Mouse (Mus musculus): ENCODE measurements around the gene Slc27a2.

The Slc27a2 gene

GRCm38 (mm10) chr2:126552357-126553290 lies at the start of gene Slc27a2:
Gene Slc27a2, plus strand, starts transcription at chr2:126552407.
- Histone ChIP-seq H3K36me3 (ENCODE audit: insufficient read depth, low read length) (peaks cover 29% of the 10 kb centered on the region), H3K9me3 (ENCODE audit: low read length) (peaks cover 24% of the 10 kb centered on the region), H3K4me1 (replicated peaks; ENCODE audit: low read depth, low read length) (peaks cover 56% of the 10 kb centered on the region), H3K27me3 (ENCODE audit: insufficient read depth, low read length) (no peaks in the 10 kb centered on the region), H3K4me3 (replicated peaks; ENCODE audit: low read length) (peak within 1 kb of the TSS; percentile 90)
- TF ChIP-seq CTCF (conservative IDR thresholded peaks at IDR 0.05; ENCODE audit: low read length), result no peak
- peak; percentile 65 for TF ChIP-seq NANOG (IDR thresholded peaks at IDR 0.05; ENCODE audit: borderline replicate concordance, low read length)
- no peak for TF ChIP-seq POU5F1 (IDR thresholded peaks at IDR 0.05; ENCODE audit: borderline replicate concordance, low read length)

DNA sequence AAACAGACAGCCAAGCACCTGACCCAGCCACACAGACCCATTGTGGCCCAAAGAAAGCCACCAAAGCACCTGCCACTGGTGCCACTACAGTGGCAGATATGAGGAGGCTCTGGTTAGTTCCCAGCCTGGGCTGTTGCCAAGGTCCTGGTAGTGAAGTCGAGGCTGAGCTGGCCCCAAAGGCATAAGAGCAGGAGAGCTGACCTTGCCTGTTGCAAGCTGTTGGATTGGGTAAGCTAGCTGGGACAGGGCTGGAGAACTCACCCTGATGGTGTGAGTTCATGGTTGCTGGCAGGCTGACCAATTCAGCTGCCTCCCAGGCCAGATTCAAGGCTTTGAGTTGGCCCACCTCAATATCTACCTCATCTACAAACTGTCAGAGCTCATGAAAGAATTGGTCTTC lies 47.1 kb upstream of the Slc27a2 start:
- peaks cover 5% of the 10 kb centered on the region for H3K9me3 ChIP-seq (ENCODE audit: low read length)
- no peaks in the 10 kb centered on the region for H3K36me3 ChIP-seq (ENCODE audit: insufficient read depth, low read length)
- no peak overlapping the region for H3K4me3 ChIP-seq (replicated peaks; ENCODE audit: low read length)
- no peaks in the 10 kb centered on the region for H3K27me3 ChIP-seq (ENCODE audit: insufficient read depth, low read length)
- H3K4me1 ChIP-seq (replicated peaks; ENCODE audit: low read depth, low read length), result peaks cover 4% of the 10 kb centered on the region
- TF ChIP-seq NANOG (IDR thresholded peaks at IDR 0.05; ENCODE audit: borderline replicate concordance, low read length) (no peak), POU5F1 (IDR thresholded peaks at IDR 0.05; ENCODE audit: borderline replicate concordance, low read length) (no peak), CTCF (conservative IDR thresholded peaks at IDR 0.05; ENCODE audit: low read length) (no peak)

- H3K4me3 ChIP-seq (replicated peaks; ENCODE audit: low read length), result no peak overlapping the region
- no peaks in the 10 kb centered on the region for H3K27me3 ChIP-seq (ENCODE audit: insufficient read depth, low read length)
- no peaks in the 10 kb centered on the region for H3K36me3 ChIP-seq (ENCODE audit: insufficient read depth, low read length)
- TF ChIP-seq NANOG (IDR thresholded peaks at IDR 0.05; ENCODE audit: borderline replicate concordance, low read length) (no peak), POU5F1 (IDR thresholded peaks at IDR 0.05; ENCODE audit: borderline replicate concordance, low read length) (no peak), CTCF (conservative IDR thresholded peaks at IDR 0.05; ENCODE audit: low read length) (no peak)
- peaks cover 14% of the 10 kb centered on the region for H3K9me3 ChIP-seq (ENCODE audit: low read length)
- H3K4me1 ChIP-seq (replicated peaks; ENCODE audit: low read depth, low read length), result peaks cover 3% of the 10 kb centered on the region
These were observed 44.7 kb upstream of the Slc27a2 start for GRCm38 (mm10) chr2:126507477-126507876.

GRCm38 (mm10) chr2:126508228-126508627 lies 44.0 kb upstream of the Slc27a2 start:
- Histone ChIP-seq H3K4me3 (replicated peaks; ENCODE audit: low read length) (no peak overlapping the region), H3K9me3 (ENCODE audit: low read length) (peaks cover 21% of the 10 kb centered on the region), H3K36me3 (ENCODE audit: insufficient read depth, low read length) (no peaks in the 10 kb centered on the region), H3K27me3 (ENCODE audit: insufficient read depth, low read length) (no peaks in the 10 kb centered on the region), H3K4me1 (replicated peaks; ENCODE audit: low read depth, low read length) (peaks cover 3% of the 10 kb centered on the region)
- no peak for TF ChIP-seq NANOG (IDR thresholded peaks at IDR 0.05; ENCODE audit: borderline replicate concordance, low read length)
- no peak for TF ChIP-seq POU5F1 (IDR thresholded peaks at IDR 0.05; ENCODE audit: borderline replicate concordance, low read length)
- TF ChIP-seq CTCF (conservative IDR thresholded peaks at IDR 0.05; ENCODE audit: low read length), result no peak

GRCm38 (mm10) chr2:126515069-126515826 lies 37.0 kb upstream of the Slc27a2 start:
- H3K4me1 ChIP-seq (replicated peaks; ENCODE audit: low read depth, low read length), result 0 out of 2 replicates have a peak, but pooled peaks cover 3% of the 10 kb centered on the region
- no peaks in the 10 kb centered on the region for H3K27me3 ChIP-seq (ENCODE audit: insufficient read depth, low read length)
- H3K4me3 ChIP-seq (replicated peaks; ENCODE audit: low read length), result no peak overlapping the region
- TF ChIP-seq CTCF (conservative IDR thresholded peaks at IDR 0.05; ENCODE audit: low read length) (no peak), NANOG (IDR thresholded peaks at IDR 0.05; ENCODE audit: borderline replicate concordance, low read length) (no peak), POU5F1 (IDR thresholded peaks at IDR 0.05; ENCODE audit: borderline replicate concordance, low read length) (no peak)
- H3K9me3 ChIP-seq (ENCODE audit: low read length), result peaks cover 20% of the 10 kb centered on the region
- H3K36me3 ChIP-seq (ENCODE audit: insufficient read depth, low read length), result no peaks in the 10 kb centered on the region

DNA sequence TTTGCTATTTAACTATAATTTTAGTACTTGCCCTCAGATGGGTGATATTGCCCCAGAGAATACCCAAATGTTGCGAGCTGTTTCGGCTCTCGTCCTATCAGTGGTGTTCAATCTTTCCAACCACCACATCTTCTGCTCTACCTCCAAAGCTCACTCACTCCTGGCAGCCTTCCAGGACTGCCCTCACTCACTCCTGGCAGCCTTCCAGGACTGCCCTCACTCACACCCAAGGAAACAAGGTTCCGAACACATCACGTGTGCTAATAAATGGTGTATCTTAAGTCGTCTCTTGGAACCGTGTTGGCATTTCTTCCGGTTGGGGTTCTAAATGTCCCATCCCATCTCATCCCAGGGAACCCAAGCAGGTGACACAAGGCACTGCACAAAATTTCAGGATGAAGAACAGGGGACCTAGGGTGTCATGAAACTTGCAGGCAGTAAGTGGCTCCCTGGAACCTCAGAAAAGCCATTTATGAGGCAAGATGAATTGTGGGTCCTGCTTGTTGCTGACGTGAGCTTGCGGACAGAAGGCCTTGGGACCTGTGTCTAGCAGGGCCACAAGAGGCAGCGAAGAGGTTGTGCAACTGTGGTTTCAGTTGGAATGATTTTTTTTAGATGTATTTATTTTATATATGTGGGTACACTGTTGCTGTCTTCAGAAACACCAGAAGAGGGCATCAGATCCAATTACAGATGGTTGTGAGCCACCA lies 32.2 kb upstream of the Slc27a2 start:
- TF ChIP-seq POU5F1 (IDR thresholded peaks at IDR 0.05; ENCODE audit: borderline replicate concordance, low read length) (no peak), CTCF (conservative IDR thresholded peaks at IDR 0.05; ENCODE audit: low read length) (no peak), NANOG (IDR thresholded peaks at IDR 0.05; ENCODE audit: borderline replicate concordance, low read length) (no peak)
- Histone ChIP-seq H3K4me3 (replicated peaks; ENCODE audit: low read length) (no peak overlapping the region), H3K9me3 (ENCODE audit: low read length) (no peaks in the 10 kb centered on the region), H3K4me1 (replicated peaks; ENCODE audit: low read depth, low read length) (peaks cover 40% of the 10 kb centered on the region), H3K36me3 (ENCODE audit: insufficient read depth, low read length) (no peaks in the 10 kb centered on the region), H3K27me3 (ENCODE audit: insufficient read depth, low read length) (no peaks in the 10 kb centered on the region)

DNA sequence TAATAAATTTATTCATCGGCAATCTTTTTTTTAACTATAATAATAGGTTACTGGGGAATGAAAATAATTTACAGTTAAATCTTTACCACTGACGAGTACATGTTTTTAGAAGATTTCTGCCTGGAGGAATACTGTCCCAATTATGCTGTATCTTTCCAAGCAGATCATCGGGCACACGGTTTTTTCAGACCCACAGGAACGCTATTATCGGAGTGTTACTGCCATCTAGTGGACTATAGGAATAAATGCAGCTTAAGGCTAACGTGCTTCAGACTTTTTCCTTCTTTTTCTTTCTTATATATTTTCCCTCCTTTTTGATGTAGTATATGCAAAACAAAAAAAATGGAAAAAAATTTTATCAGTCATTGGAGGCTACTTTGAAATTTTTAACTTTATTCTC lies 31.4 kb upstream of the Slc27a2 start:
- no peaks in the 10 kb centered on the region for H3K36me3 ChIP-seq (ENCODE audit: insufficient read depth, low read length)
- no peak overlapping the region for H3K4me3 ChIP-seq (replicated peaks; ENCODE audit: low read length)
- no peak for TF ChIP-seq NANOG (IDR thresholded peaks at IDR 0.05; ENCODE audit: borderline replicate concordance, low read length)
- no peak for TF ChIP-seq POU5F1 (IDR thresholded peaks at IDR 0.05; ENCODE audit: borderline replicate concordance, low read length)
- peak; percentile 71 for TF ChIP-seq CTCF (conservative IDR thresholded peaks at IDR 0.05; ENCODE audit: low read length)
- H3K9me3 ChIP-seq (ENCODE audit: low read length), result peaks cover 4% of the 10 kb centered on the region; the same call in 1 of the 2 replicates
- no peaks in the 10 kb centered on the region for H3K27me3 ChIP-seq (ENCODE audit: insufficient read depth, low read length)
- H3K4me1 ChIP-seq (replicated peaks; ENCODE audit: low read depth, low read length), result peaks cover 44% of the 10 kb centered on the region

DNA sequence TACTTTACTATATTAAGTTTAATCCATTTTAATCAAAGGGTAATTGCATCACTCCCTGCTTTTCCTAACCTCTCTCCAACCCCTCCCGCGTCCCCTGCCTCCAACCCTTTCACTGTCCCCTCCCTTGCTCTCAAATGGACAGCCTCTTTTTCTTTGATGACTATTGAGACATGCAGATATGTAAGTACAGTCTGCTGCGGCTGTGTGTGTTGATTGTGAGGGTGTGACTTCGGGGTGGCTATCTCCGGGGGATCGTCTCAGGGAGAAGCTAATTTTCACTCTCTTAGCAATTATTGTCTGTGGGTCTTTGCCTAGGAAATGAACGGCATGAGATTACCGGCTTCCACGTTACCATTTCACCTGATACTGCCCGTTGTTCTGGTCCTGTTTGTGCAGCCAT lies 30.7 kb upstream of the Slc27a2 start:
- no peaks in the 10 kb centered on the region for H3K27me3 ChIP-seq (ENCODE audit: insufficient read depth, low read length)
- TF ChIP-seq CTCF (conservative IDR thresholded peaks at IDR 0.05; ENCODE audit: low read length) (no peak), POU5F1 (IDR thresholded peaks at IDR 0.05; ENCODE audit: borderline replicate concordance, low read length) (no peak), NANOG (IDR thresholded peaks at IDR 0.05; ENCODE audit: borderline replicate concordance, low read length) (no peak)
- no peaks in the 10 kb centered on the region for H3K36me3 ChIP-seq (ENCODE audit: insufficient read depth, low read length)
- H3K4me1 ChIP-seq (replicated peaks; ENCODE audit: low read depth, low read length), result peaks cover 44% of the 10 kb centered on the region
- peaks cover 10% of the 10 kb centered on the region; the same call in 1 of the 2 replicates for H3K9me3 ChIP-seq (ENCODE audit: low read length)
- no peak overlapping the region for H3K4me3 ChIP-seq (replicated peaks; ENCODE audit: low read length)
